Mouse (Mus musculus) E14TG2a.4 (cell line): ENCODE measurements at regions not wholly inside any gene's neighbourhood (a gene's known extent, or its start where the extent isn't known, plus 50 kb on each side); places are given as distances from the start of the nearest gene placed in this dataset.

Source experiments
- CTCF ChIP-seq: conservative IDR thresholded peaks from 2 replicates; pipeline ENCODE4 v1.5.1; 2014; ENCODE audit warnings: low read length
- POU5F1 ChIP-seq: IDR thresholded peaks from 2 replicates; pipeline ENCODE4 v1.6.1; 2014; ENCODE audit warnings: low read length, borderline replicate concordance

- TF ChIP-seq CTCF (no peak), POU5F1 (no peak)
These were observed 162.9 kb downstream of the Fndc1 start for GRCm38 (mm10) chr17:7663896-7664880.
